Mouse (Mus musculus) thymus, adult 2 months (tissue): Measurements from ENCODE around the gene Gm20388. TPM values are rescaled to one million over a fixed set of nuclear protein-coding genes. Genes with fewer than 3 reads are reported as not detected.

ENCODE experiments used
- DNase-seq: peaks from one replicate; pipeline ENCODE4 v3.0.0; 2021
- H3K27ac ChIP-seq: fragments of 200-500 bp; 2 replicates; pipeline ENCODE4 v1.5.1; 2012; ENCODE audit warnings: low read length, control low read depth; ENCODE audit not compliant: control insufficient read depth, insufficient read depth
- H3K27me3 ChIP-seq: fragments of 200-500 bp; 2 replicates; pipeline ENCODE4 v1.6.1; 2012; ENCODE audit warnings: mild to moderate bottlenecking, low read length, moderate library complexity, mixed read lengths; ENCODE audit not compliant: control insufficient read depth, insufficient read depth
- H3K36me3 ChIP-seq: fragments of 200-500 bp; 2 replicates; pipeline ENCODE4 v1.6.1; 2012; ENCODE audit warnings: mild to moderate bottlenecking, low read length, moderate library complexity; ENCODE audit not compliant: control insufficient read depth, insufficient read depth
- H3K4me1 ChIP-seq: fragments of 200-500 bp; replicated peaks from 2 replicates; pipeline ENCODE4 v1.6.1; 2012; ENCODE audit warnings: low read length; ENCODE audit not compliant: control insufficient read depth, insufficient read depth
- H3K4me3 ChIP-seq: fragments of 200-500 bp; 2 replicates; pipeline ENCODE4 v1.5.1; 2012; ENCODE audit warnings: mild to moderate bottlenecking, low read length, control low read depth, moderate library complexity; ENCODE audit not compliant: control insufficient read depth, insufficient read depth
- CTCF ChIP-seq: fragments of 200-500 bp; IDR thresholded peaks from 2 replicates; pipeline ENCODE4 v1.5.1; 2012; ENCODE audit warnings: mild to moderate bottlenecking, control low read depth, low read length, moderate library complexity, borderline replicate concordance; ENCODE audit not compliant: control insufficient read depth, poor library complexity, insufficient read depth; ENCODE audit errors: extremely low read depth
- POLR2A ChIP-seq: fragments of 200-500 bp; IDR thresholded peaks from 2 replicates; pipeline ENCODE4 v1.6.1; 2012; ENCODE audit warnings: mild to moderate bottlenecking, low read length, control low read depth, moderate library complexity; ENCODE audit not compliant: control insufficient read depth, poor library complexity, insufficient read depth; ENCODE audit errors: extremely low read depth
- WGBS: fragments of 180-500 bp; shearing (Covaris S2); methylation state at CpG from one replicate; pipeline ENCODE4 v1.1.7; 2018; 5-methylcytosine and 5-hydroxymethylcytosine counted together
- polyA plus RNA-seq: library from polyadenylated mRNA; depleted of rRNA; stranded (reverse); fragments of >200 nt; gene quantifications from 2 replicates; pipeline ENCODE4 v1.2.3, GENCODE M21; 2012

Gm20388 gene
- polyA plus RNA-seq, 1 experiment = 103 TPM

DNA sequence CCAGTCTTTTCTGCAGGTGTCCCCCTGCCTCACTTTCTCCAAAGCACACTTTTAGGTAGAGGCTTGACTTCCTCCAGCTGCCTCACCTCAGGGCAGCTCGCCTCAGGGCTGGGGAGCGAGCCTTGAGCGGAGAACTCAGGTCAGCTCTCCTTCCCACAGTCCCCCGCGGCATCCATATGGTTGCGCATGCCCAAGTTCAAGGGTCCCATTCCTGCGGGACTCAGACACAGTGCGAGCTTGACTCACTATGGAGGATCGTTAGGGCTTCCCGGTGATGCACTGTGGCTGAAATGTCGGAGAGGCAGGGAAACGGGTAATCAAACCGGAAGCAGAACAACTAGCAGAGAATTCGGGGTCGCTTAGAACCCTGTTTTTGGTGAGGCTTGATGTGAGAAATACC, 794.5 kb downstream of the Gm20388 start:
- Histone ChIP-seq H3K27me3 (no peaks in the 10 kb centered on the region), H3K4me3 (no peak overlapping the region), H3K4me1 (peaks cover 23% of the 10 kb centered on the region), H3K27ac (no peak overlapping the region), H3K36me3 (no peaks in the 10 kb centered on the region)
- no peak for DNase-seq
- WGBS = 93% methylated on average over 15 of the region's 15 CpGs
- TF ChIP-seq CTCF (no peak), POLR2A (no peak)

GRCm38 (mm10) chr8:120706193-120706592, 795.6 kb downstream of the Gm20388 start:
- H3K27ac ChIP-seq = no peak overlapping the region
- H3K4me1 ChIP-seq = peaks cover 13% of the 10 kb centered on the region
- no peak for DNase-seq
- no peaks in the 10 kb centered on the region for H3K36me3 ChIP-seq
- no peak overlapping the region for H3K4me3 ChIP-seq
- 98% methylated on average over 3 of the region's 3 CpGs for WGBS
- no peaks in the 10 kb centered on the region for H3K27me3 ChIP-seq
- no peak for TF ChIP-seq POLR2A
- no peak for TF ChIP-seq CTCF

GRCm38 (mm10) chr8:120709176-120709575, 798.5 kb downstream of the Gm20388 start:
- Histone ChIP-seq H3K27ac (no peak overlapping the region), H3K4me3 (no peak overlapping the region), H3K4me1 (no peaks in the 10 kb centered on the region), H3K27me3 (no peaks in the 10 kb centered on the region), H3K36me3 (no peaks in the 10 kb centered on the region)
- no peak for TF ChIP-seq CTCF
- TF ChIP-seq POLR2A = no peak
- no peak for DNase-seq
- 59% methylated on average over 10 of the region's 10 CpGs for WGBS

DNA sequence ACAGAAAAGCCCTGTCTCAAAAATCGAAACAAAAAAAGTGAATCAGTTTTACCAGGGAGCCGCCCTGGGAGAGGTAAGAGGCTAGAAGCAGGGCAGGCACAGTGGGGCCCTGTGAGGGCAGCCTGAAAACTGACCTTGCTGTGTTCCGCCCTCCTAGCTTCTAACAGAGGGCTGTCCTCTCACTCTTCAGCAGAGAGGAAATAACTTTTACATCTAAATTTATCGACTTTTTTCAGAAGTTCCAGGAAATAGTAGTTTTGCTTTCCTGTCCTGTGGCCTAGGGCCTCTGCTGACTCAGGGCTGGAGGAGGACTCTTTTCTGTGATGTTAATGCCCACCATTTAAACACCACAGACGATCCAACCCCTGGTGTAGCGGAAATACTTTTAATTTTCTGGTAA, 804.6 kb downstream of the Gm20388 start:
- Histone ChIP-seq H3K27me3 (no peaks in the 10 kb centered on the region), H3K36me3 (no peaks in the 10 kb centered on the region), H3K27ac (no peak overlapping the region), H3K4me1 (peaks cover 21% of the 10 kb centered on the region), H3K4me3 (no peak overlapping the region)
- TF ChIP-seq POLR2A (no peak), CTCF (no peak)
- DNase-seq = no peak
- WGBS = 18% methylated on average over 6 of the region's 6 CpGs

DNA sequence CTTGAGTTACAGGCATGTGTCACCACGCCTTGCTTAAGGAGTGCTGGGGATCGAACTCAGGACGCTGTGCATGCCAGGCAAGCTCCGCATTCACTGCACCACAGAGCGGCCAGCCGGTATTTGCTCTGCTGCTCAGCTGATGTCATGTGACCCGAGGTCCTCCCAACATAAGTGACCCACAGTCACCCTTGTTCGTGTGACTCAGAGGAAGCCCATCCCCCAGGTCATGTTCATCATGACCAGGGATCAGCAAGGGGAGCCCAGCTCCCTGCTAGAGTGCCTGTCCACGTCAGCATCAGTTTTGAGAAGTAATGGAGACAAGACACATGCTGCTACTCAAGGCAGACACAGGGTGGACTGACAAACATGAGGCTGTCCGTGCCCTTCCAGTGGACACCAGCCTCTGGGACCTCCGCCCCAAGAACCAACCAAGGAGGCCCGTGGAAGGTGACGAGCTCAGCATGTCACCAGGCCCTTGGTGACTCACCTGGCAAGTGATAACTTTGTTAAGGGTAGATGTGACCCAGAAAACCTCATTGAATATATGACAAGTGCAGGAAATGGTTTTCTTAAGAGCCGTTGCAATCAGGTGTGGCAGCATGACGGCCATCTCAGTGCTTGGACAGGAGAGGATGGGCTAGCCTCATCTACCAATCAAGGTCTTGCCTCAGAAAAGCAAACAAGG, 805.5 kb downstream of the Gm20388 start:
- 76% methylated on average over 15 of the region's 15 CpGs for WGBS
- no peak overlapping the region for H3K4me3 ChIP-seq
- TF ChIP-seq CTCF (no peak), POLR2A (no peak)
- no peaks in the 10 kb centered on the region for H3K27me3 ChIP-seq
- H3K4me1 ChIP-seq = peaks cover 21% of the 10 kb centered on the region
- no peak for DNase-seq
- H3K27ac ChIP-seq = peak overlapping the region; percentile 27; the same call in 1 of the 2 replicates
- no peaks in the 10 kb centered on the region for H3K36me3 ChIP-seq

GRCm38 (mm10) chr8:120719586-120720236, 809.1 kb downstream of the Gm20388 start:
- H3K4me1 ChIP-seq = peaks cover 22% of the 10 kb centered on the region
- TF ChIP-seq CTCF = no peak
- TF ChIP-seq POLR2A = no peak
- H3K4me3 ChIP-seq = no peak overlapping the region
- WGBS = 51% methylated on average over 19 of the region's 19 CpGs
- H3K27me3 ChIP-seq = no peaks in the 10 kb centered on the region
- DNase-seq = no peak
- H3K36me3 ChIP-seq = no peaks in the 10 kb centered on the region
- H3K27ac ChIP-seq = no peak overlapping the region
